Mouse (Mus musculus) neutrophil, adult 5-6 weeks (primary cell): ENCODE data around the gene Cisd1. TPM values are rescaled to one million over a fixed set of nuclear protein-coding genes. Genes with fewer than 3 reads are reported as not detected.
A peak's percentile ranks its signal among the peaks of the same experiment; 100 is the strongest.
"Not testable (repeated sequence)": the region's sequence is repeated elsewhere in the genome, so short reads cannot be mapped to it uniquely, and the experiment has no call there.

Experiments
- ATAC-seq: fragments of 151-379, 151-347 bp; 2 replicates; pipeline ENCODE4 v1.8.0; 2017; ENCODE audit warnings: mild to moderate bottlenecking, moderate TSS enrichment; ENCODE audit not compliant: insufficient number of reproducible peaks, poor library complexity, low FRiP score, severe bottlenecking; ENCODE audit errors: extremely low read depth
- total RNA-seq: library from RNA; stranded (forward); fragments of 200-1000 nt; gene quantifications from 2 replicates; pipeline ENCODE4 v1.2.3, GENCODE M21; 2017

Gene Cisd1
- 3.3 and 4.7 TPM in 2 replicates for total RNA-seq

GRCm38 (mm10) chr10:71344579-71345143 is at the start of gene Cisd1:
TSS of gene Cisd1 (minus strand) at chr10:71344954.
- ATAC-seq: peak; percentile 32

- no peak for ATAC-seq
Measured at GRCm38 (mm10) chr10:71389311-71389710, 44.6 kb upstream of the Cisd1 start.

GRCm38 (mm10) chr10:71384159-71385044 is 39.6 kb upstream of the Cisd1 start:
- no peak for ATAC-seq

GRCm38 (mm10) chr10:71383552-71383924 is 38.8 kb upstream of the Cisd1 start:
- not testable (repeated sequence) for ATAC-seq

- no peak for ATAC-seq
Measured at GRCm38 (mm10) chr10:71382858-71383551, 38.3 kb upstream of the Cisd1 start.

- no peak for ATAC-seq
Measured at GRCm38 (mm10) chr10:71382109-71382508, 37.4 kb upstream of the Cisd1 start.

GRCm38 (mm10) chr10:71381471-71382033 is 36.8 kb upstream of the Cisd1 start:
- no peak for ATAC-seq

GRCm38 (mm10) chr10:71380406-71380805 is 35.7 kb upstream of the Cisd1 start:
- ATAC-seq: no peak

- no peak for ATAC-seq
Measured at GRCm38 (mm10) chr10:71376014-71376413, 31.3 kb upstream of the Cisd1 start.

- no peak for ATAC-seq
Measured at GRCm38 (mm10) chr10:71373706-71374105, 29.0 kb upstream of the Cisd1 start.

- no peak for ATAC-seq
Measured at GRCm38 (mm10) chr10:71371881-71372280, 27.1 kb upstream of the Cisd1 start.

GRCm38 (mm10) chr10:71369466-71369865 is 24.7 kb upstream of the Cisd1 start:
- ATAC-seq: peak; percentile 40; the same call in 1 of the 2 replicates

- ATAC-seq: no peak
Measured at GRCm38 (mm10) chr10:71368128-71368940, 23.6 kb upstream of the Cisd1 start.

GRCm38 (mm10) chr10:71363858-71364257 is 19.1 kb upstream of the Cisd1 start:
- no peak for ATAC-seq

GRCm38 (mm10) chr10:71363440-71363839 is 18.7 kb upstream of the Cisd1 start:
- ATAC-seq: no peak

- ATAC-seq: 0 out of 2 replicates have a peak, but pooled peaks have one; percentile 39
Measured at GRCm38 (mm10) chr10:71361836-71362562, 17.2 kb upstream of the Cisd1 start.

GRCm38 (mm10) chr10:71361044-71361443 is 16.3 kb upstream of the Cisd1 start:
- no peak for ATAC-seq

GRCm38 (mm10) chr10:71354947-71355346 is 10.2 kb upstream of the Cisd1 start:
- no peak for ATAC-seq
